Mouse (Mus musculus): ENCODE results near the gene Disp3. TPM values are rescaled to one million over a fixed set of nuclear protein-coding genes. Genes with fewer than 3 reads are reported as not detected.

Disp3 gene
- polyA plus RNA-seq, 1 experiment from 2014 or later, result 14.2 TPM

GRCm38 (mm10) chr4:148322152-148322551, 34.4 kb upstream of the Disp3 start:
- H3K27ac ChIP-seq (ENCODE audit: low read depth, low read length), result 0 out of 2 replicates have a peak overlapping the region, but pooled peaks have one; percentile 29
- no peak overlapping the region for H3K9ac ChIP-seq (ENCODE audit: low read length)
- H3K9me3 ChIP-seq (ENCODE audit: control insufficient read depth, low read length), result no peaks in the 10 kb centered on the region
- H3K36me3 ChIP-seq (ENCODE audit: control insufficient read depth, insufficient read depth, low read length), result no peaks in the 10 kb centered on the region
- H3K4me3 ChIP-seq (ENCODE audit: low read depth, low read length), result no peak overlapping the region
- DNase-seq (ENCODE audit: low spot score) (no peak), ATAC-seq (ENCODE audit: insufficient read depth, low FRiP score, low TSS enrichment) (no peak)
- H3K27me3 ChIP-seq (ENCODE audit: control insufficient read depth, insufficient read depth, low read length), result no peaks in the 10 kb centered on the region
- H3K4me2 ChIP-seq (ENCODE audit: low read depth), result no peak overlapping the region
- WGBS, result 19% methylated on average over 10 of the region's 10 CpGs
- H3K4me1 ChIP-seq (ENCODE audit: control insufficient read depth, insufficient read depth, low read length), result peaks cover 29% of the 10 kb centered on the region

GRCm38 (mm10) chr4:148319366-148319765, 31.6 kb upstream of the Disp3 start:
- Histone ChIP-seq H3K9me3 (ENCODE audit: control insufficient read depth, low read length) (no peaks in the 10 kb centered on the region), H3K36me3 (ENCODE audit: control insufficient read depth, insufficient read depth, low read length) (no peaks in the 10 kb centered on the region), H3K27me3 (ENCODE audit: control insufficient read depth, insufficient read depth, low read length) (no peaks in the 10 kb centered on the region), H3K27ac (ENCODE audit: low read depth, low read length) (no peak overlapping the region), H3K4me2 (ENCODE audit: low read depth) (no peak overlapping the region), H3K4me3 (ENCODE audit: low read depth, low read length) (no peak overlapping the region), H3K4me1 (ENCODE audit: control insufficient read depth, insufficient read depth, low read length) (peaks cover 35% of the 10 kb centered on the region), H3K9ac (ENCODE audit: low read length) (no peak overlapping the region; the same call in 1 of the 2 replicates)
- ATAC-seq (ENCODE audit: insufficient read depth, low FRiP score, low TSS enrichment) (no peak), DNase-seq (ENCODE audit: low spot score) (no peak)
- 77% methylated on average over 12 of the region's 12 CpGs for WGBS

- H3K27ac ChIP-seq (ENCODE audit: low read depth, low read length), result no peak overlapping the region
- H3K4me2 ChIP-seq (ENCODE audit: low read depth), result no peak overlapping the region
- no peak overlapping the region for H3K9ac ChIP-seq (ENCODE audit: low read length)
- 82% methylated on average over 16 of the region's 16 CpGs for WGBS
- no peaks in the 10 kb centered on the region for H3K36me3 ChIP-seq (ENCODE audit: control insufficient read depth, insufficient read depth, low read length)
- ATAC-seq (ENCODE audit: insufficient read depth, low FRiP score, low TSS enrichment), result no peak
- no peaks in the 10 kb centered on the region for H3K9me3 ChIP-seq (ENCODE audit: control insufficient read depth, low read length)
- H3K4me1 ChIP-seq (ENCODE audit: control insufficient read depth, insufficient read depth, low read length), result peaks cover 38% of the 10 kb centered on the region
- no peaks in the 10 kb centered on the region for H3K27me3 ChIP-seq (ENCODE audit: control insufficient read depth, insufficient read depth, low read length)
- no peak for DNase-seq (ENCODE audit: low spot score)
- no peak overlapping the region for H3K4me3 ChIP-seq (ENCODE audit: low read depth, low read length)
These were observed 27.8 kb upstream of the Disp3 start for GRCm38 (mm10) chr4:148315377-148316175.

GRCm38 (mm10) chr4:148314396-148314795, 26.6 kb upstream of the Disp3 start:
- ATAC-seq (ENCODE audit: insufficient read depth, low FRiP score, low TSS enrichment) (no peak), DNase-seq (ENCODE audit: low spot score) (no peak)
- 63% methylated on average over 10 of the region's 10 CpGs for WGBS
- Histone ChIP-seq H3K4me3 (ENCODE audit: low read depth, low read length) (no peak overlapping the region), H3K9me3 (ENCODE audit: control insufficient read depth, low read length) (no peaks in the 10 kb centered on the region), H3K36me3 (ENCODE audit: control insufficient read depth, insufficient read depth, low read length) (no peaks in the 10 kb centered on the region), H3K9ac (ENCODE audit: low read length) (no peak overlapping the region; the same call in 1 of the 2 replicates), H3K4me1 (ENCODE audit: control insufficient read depth, insufficient read depth, low read length) (peaks cover 38% of the 10 kb centered on the region), H3K27ac (ENCODE audit: low read depth, low read length) (no peak overlapping the region), H3K4me2 (ENCODE audit: low read depth) (no peak overlapping the region), H3K27me3 (ENCODE audit: control insufficient read depth, insufficient read depth, low read length) (no peaks in the 10 kb centered on the region)

GRCm38 (mm10) chr4:148313601-148314000, 25.8 kb upstream of the Disp3 start:
- H3K9ac ChIP-seq (ENCODE audit: low read length), result no peak overlapping the region
- H3K36me3 ChIP-seq (ENCODE audit: control insufficient read depth, insufficient read depth, low read length), result no peaks in the 10 kb centered on the region
- 29% methylated on average over 8 of the region's 8 CpGs for WGBS
- ATAC-seq (ENCODE audit: insufficient read depth, low FRiP score, low TSS enrichment), result no peak
- H3K4me2 ChIP-seq (ENCODE audit: low read depth), result no peak overlapping the region
- DNase-seq (ENCODE audit: low spot score), result no peak
- H3K27me3 ChIP-seq (ENCODE audit: control insufficient read depth, insufficient read depth, low read length), result no peaks in the 10 kb centered on the region
- H3K9me3 ChIP-seq (ENCODE audit: control insufficient read depth, low read length), result no peaks in the 10 kb centered on the region
- H3K4me3 ChIP-seq (ENCODE audit: low read depth, low read length), result no peak overlapping the region
- peaks cover 38% of the 10 kb centered on the region for H3K4me1 ChIP-seq (ENCODE audit: control insufficient read depth, insufficient read depth, low read length)
- H3K27ac ChIP-seq (ENCODE audit: low read depth, low read length), result no peak overlapping the region

GRCm38 (mm10) chr4:148312296-148313116, 24.7 kb upstream of the Disp3 start:
- Histone ChIP-seq H3K36me3 (ENCODE audit: control insufficient read depth, insufficient read depth, low read length) (no peaks in the 10 kb centered on the region), H3K9me3 (ENCODE audit: control insufficient read depth, low read length) (no peaks in the 10 kb centered on the region), H3K9ac (ENCODE audit: low read length) (no peak overlapping the region), H3K4me3 (ENCODE audit: low read depth, low read length) (no peak overlapping the region), H3K27me3 (ENCODE audit: control insufficient read depth, insufficient read depth, low read length) (no peaks in the 10 kb centered on the region), H3K4me2 (ENCODE audit: low read depth) (no peak overlapping the region), H3K27ac (ENCODE audit: low read depth, low read length) (0 out of 2 replicates have a peak overlapping the region, but pooled peaks have one; percentile 46), H3K4me1 (ENCODE audit: control insufficient read depth, insufficient read depth, low read length) (peaks cover 30% of the 10 kb centered on the region)
- DNase-seq (ENCODE audit: low spot score) (peak; percentile 45), ATAC-seq (ENCODE audit: insufficient read depth, low FRiP score, low TSS enrichment) (peak; percentile 62)
- 49% methylated on average over 16 of the region's 16 CpGs for WGBS

- H3K4me2 ChIP-seq (ENCODE audit: low read depth), result no peak overlapping the region
- H3K27me3 ChIP-seq (ENCODE audit: control insufficient read depth, insufficient read depth, low read length), result no peaks in the 10 kb centered on the region
- no peak overlapping the region for H3K4me3 ChIP-seq (ENCODE audit: low read depth, low read length)
- WGBS, result 92% methylated on average over 7 of the region's 7 CpGs
- ATAC-seq (ENCODE audit: insufficient read depth, low FRiP score, low TSS enrichment) (no peak), DNase-seq (ENCODE audit: low spot score) (no peak)
- no peak overlapping the region for H3K27ac ChIP-seq (ENCODE audit: low read depth, low read length)
- no peaks in the 10 kb centered on the region for H3K36me3 ChIP-seq (ENCODE audit: control insufficient read depth, insufficient read depth, low read length)
- no peak overlapping the region for H3K9ac ChIP-seq (ENCODE audit: low read length)
- peaks cover 42% of the 10 kb centered on the region for H3K4me1 ChIP-seq (ENCODE audit: control insufficient read depth, insufficient read depth, low read length)
- H3K9me3 ChIP-seq (ENCODE audit: control insufficient read depth, low read length), result no peaks in the 10 kb centered on the region
These were observed 23.1 kb upstream of the Disp3 start for GRCm38 (mm10) chr4:148310845-148311244.

GRCm38 (mm10) chr4:148310126-148310525, 22.4 kb upstream of the Disp3 start:
- no peaks in the 10 kb centered on the region for H3K9me3 ChIP-seq (ENCODE audit: control insufficient read depth, low read length)
- no peak overlapping the region for H3K4me2 ChIP-seq (ENCODE audit: low read depth)
- ATAC-seq (ENCODE audit: insufficient read depth, low FRiP score, low TSS enrichment) (no peak), DNase-seq (ENCODE audit: low spot score) (no peak)
- H3K36me3 ChIP-seq (ENCODE audit: control insufficient read depth, insufficient read depth, low read length), result no peaks in the 10 kb centered on the region
- H3K27me3 ChIP-seq (ENCODE audit: control insufficient read depth, insufficient read depth, low read length), result no peaks in the 10 kb centered on the region
- H3K27ac ChIP-seq (ENCODE audit: low read depth, low read length), result no peak overlapping the region
- peaks cover 42% of the 10 kb centered on the region for H3K4me1 ChIP-seq (ENCODE audit: control insufficient read depth, insufficient read depth, low read length)
- H3K9ac ChIP-seq (ENCODE audit: low read length), result no peak overlapping the region
- H3K4me3 ChIP-seq (ENCODE audit: low read depth, low read length), result no peak overlapping the region
- WGBS, result 66% methylated on average over 4 of the region's 4 CpGs
